Mouse (Mus musculus): ENCODE results near the gene Ccdc13. TPM values are rescaled to one million over a fixed set of nuclear protein-coding genes. Genes with fewer than 3 reads are reported as not detected.
A peak's percentile ranks its signal among the peaks of the same experiment; 100 is the strongest.

Ccdc13 gene
- polyA plus RNA-seq, 1 experiment from 2014 or later: 0.21 TPM

DNA sequence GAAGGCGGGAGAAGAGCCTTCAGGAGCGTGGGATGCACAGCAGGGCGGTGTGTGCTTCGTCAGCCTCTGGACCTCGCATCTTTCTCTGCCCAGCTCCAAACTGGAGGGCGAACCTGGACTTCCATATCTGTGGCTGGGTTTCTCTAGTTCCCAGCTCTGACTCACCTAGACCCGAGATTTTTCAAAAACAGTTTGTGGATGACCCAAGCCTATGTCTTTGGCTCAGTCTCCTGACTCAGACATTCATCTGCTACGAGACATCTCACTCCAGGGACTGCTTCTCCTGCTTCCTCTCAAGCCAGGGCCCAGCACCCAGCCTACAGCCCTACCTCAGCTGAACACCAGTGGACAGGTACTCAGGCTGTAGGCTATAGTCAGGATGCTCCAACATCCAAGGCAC lies 54.0 kb downstream of the Ccdc13 start:
- H3K27ac ChIP-seq: no peak overlapping the region
- WGBS: 79% methylated on average over 8 of the region's 8 CpGs
- no peak for DNase-seq (ENCODE audit: low spot score)
- no peaks in the 10 kb centered on the region for H3K9me3 ChIP-seq
- H3K4me1 ChIP-seq: no peaks in the 10 kb centered on the region
- peaks cover 56% of the 10 kb centered on the region for H3K27me3 ChIP-seq (ENCODE audit: insufficient read depth, poor library complexity, severe bottlenecking)
- no peak overlapping the region for H3K4me3 ChIP-seq
- no peaks in the 10 kb centered on the region for H3K36me3 ChIP-seq

GRCm38 (mm10) chr9:121784801-121785200 lies 54.5 kb downstream of the Ccdc13 start:
- no peaks in the 10 kb centered on the region for H3K9me3 ChIP-seq
- DNase-seq (ENCODE audit: low spot score): no peak

GRCm38 (mm10) chr9:121778066-121778624 lies 61.1 kb downstream of the Ccdc13 start:
- WGBS: 13% methylated on average over 54 of the region's 54 CpGs
- peak overlapping the region; percentile 58 for H3K4me3 ChIP-seq
- H3K36me3 ChIP-seq: no peaks in the 10 kb centered on the region
- peaks cover 21% of the 10 kb centered on the region for H3K4me1 ChIP-seq
- H3K27ac ChIP-seq: peak overlapping the region; percentile 36; the same call in 1 of the 2 replicates
- no peak for DNase-seq (ENCODE audit: low spot score)
- peaks cover 62% of the 10 kb centered on the region for H3K27me3 ChIP-seq (ENCODE audit: insufficient read depth, poor library complexity, severe bottlenecking)
- no peaks in the 10 kb centered on the region for H3K9me3 ChIP-seq

More at GRCm38 (mm10) chr9:121784801-121785200, 54.5 kb downstream of the Ccdc13 start:
- no peaks in the 10 kb centered on the region for H3K36me3 ChIP-seq
- H3K27ac ChIP-seq: no peak overlapping the region
- no peak overlapping the region for H3K4me3 ChIP-seq
- H3K27me3 ChIP-seq (ENCODE audit: insufficient read depth, poor library complexity, severe bottlenecking): peaks cover 56% of the 10 kb centered on the region
- 83% methylated on average over 12 of the region's 12 CpGs for WGBS
- no peaks in the 10 kb centered on the region for H3K4me1 ChIP-seq

DNA sequence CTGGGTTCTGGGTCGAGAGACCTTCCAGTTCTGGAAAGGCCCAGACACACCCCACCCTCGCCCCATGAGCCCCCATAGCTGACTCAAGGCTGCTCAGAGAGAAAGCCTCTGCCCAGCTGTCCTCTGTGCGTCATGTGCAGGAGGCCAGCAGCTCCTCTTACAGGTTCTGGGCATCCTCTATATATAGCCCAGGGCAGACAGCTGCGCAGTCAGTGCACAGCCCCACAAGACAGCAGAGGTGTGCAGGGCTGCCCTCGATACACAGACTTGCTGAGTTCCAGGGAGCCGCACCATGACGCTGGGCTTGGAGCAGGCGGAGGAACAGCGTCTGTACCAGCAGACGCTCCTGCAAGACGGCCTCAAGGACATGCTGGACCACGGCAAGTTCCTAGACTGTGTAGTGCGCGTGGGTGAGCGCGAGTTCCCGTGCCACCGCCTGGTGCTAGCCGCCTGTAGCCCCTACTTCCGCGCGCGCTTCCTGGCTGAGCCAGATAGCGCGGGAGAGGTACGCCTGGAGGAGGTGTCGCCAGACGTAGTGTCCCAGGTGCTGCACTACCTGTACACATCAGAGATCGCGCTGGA lies 61.7 kb downstream of the Ccdc13 start, which contains the start of gene Klhl40:
Gene Klhl40 (plus strand): TSS at position 124 of the 582 bp plus-strand sequence.
- no peak for DNase-seq (ENCODE audit: low spot score)
- Histone ChIP-seq H3K27ac (peak within 1 kb of the TSS; percentile 36; the same call in 1 of the 2 replicates), H3K27me3 (ENCODE audit: insufficient read depth, poor library complexity, severe bottlenecking) (peaks cover 62% of the 10 kb centered on the region), H3K4me3 (peak within 1 kb of the TSS; percentile 58), H3K9me3 (no peaks in the 10 kb centered on the region), H3K36me3 (no peaks in the 10 kb centered on the region), H3K4me1 (peaks cover 21% of the 10 kb centered on the region)
- 14% methylated on average over 30 of the region's 30 CpGs for WGBS

GRCm38 (mm10) chr9:121776511-121776910 lies 62.8 kb downstream of the Ccdc13 start:
- WGBS: 64% methylated on average over 7 of the region's 7 CpGs
- Histone ChIP-seq H3K36me3 (no peaks in the 10 kb centered on the region), H3K27ac (no peak overlapping the region), H3K9me3 (no peaks in the 10 kb centered on the region), H3K4me1 (peaks cover 21% of the 10 kb centered on the region), H3K27me3 (ENCODE audit: insufficient read depth, poor library complexity, severe bottlenecking) (peaks cover 59% of the 10 kb centered on the region), H3K4me3 (no peak overlapping the region)
- no peak for DNase-seq (ENCODE audit: low spot score)

- H3K9me3 ChIP-seq: no peaks in the 10 kb centered on the region
- H3K36me3 ChIP-seq: no peaks in the 10 kb centered on the region
- DNase-seq (ENCODE audit: low spot score): no peak
- H3K4me3 ChIP-seq: no peak overlapping the region
- H3K27me3 ChIP-seq (ENCODE audit: insufficient read depth, poor library complexity, severe bottlenecking): peaks cover 59% of the 10 kb centered on the region
- H3K4me1 ChIP-seq: peaks cover 21% of the 10 kb centered on the region
- 79% methylated on average over 10 of the region's 10 CpGs for WGBS
- H3K27ac ChIP-seq: no peak overlapping the region
These were observed 63.3 kb downstream of the Ccdc13 start for GRCm38 (mm10) chr9:121775951-121776350.

- Histone ChIP-seq H3K36me3 (peaks cover 16% of the 10 kb centered on the region), H3K27me3 (ENCODE audit: insufficient read depth, poor library complexity, severe bottlenecking) (peaks cover 24% of the 10 kb centered on the region), H3K4me3 (no peak overlapping the region), H3K27ac (no peak overlapping the region), H3K9me3 (no peaks in the 10 kb centered on the region), H3K4me1 (peaks cover 17% of the 10 kb centered on the region)
- no peak for DNase-seq (ENCODE audit: low spot score)
- WGBS: 71% methylated on average over 5 of the region's 5 CpGs
These were observed 66.8 kb downstream of the Ccdc13 start for GRCm38 (mm10) chr9:121772412-121772811.

- 90% methylated on average over 16 of the region's 16 CpGs for WGBS
- 0 out of 2 replicates have a peak overlapping the region, but pooled peaks have one; percentile 22 for H3K27ac ChIP-seq
- H3K36me3 ChIP-seq: peaks cover 74% of the 10 kb centered on the region
- H3K9me3 ChIP-seq: no peaks in the 10 kb centered on the region
- H3K4me3 ChIP-seq: no peak overlapping the region
- H3K4me1 ChIP-seq: peaks cover 28% of the 10 kb centered on the region
- no peak for DNase-seq (ENCODE audit: low spot score)
- H3K27me3 ChIP-seq (ENCODE audit: insufficient read depth, poor library complexity, severe bottlenecking): no peaks in the 10 kb centered on the region
These were observed 74.0 kb downstream of the Ccdc13 start for GRCm38 (mm10) chr9:121765166-121765855.

DNA sequence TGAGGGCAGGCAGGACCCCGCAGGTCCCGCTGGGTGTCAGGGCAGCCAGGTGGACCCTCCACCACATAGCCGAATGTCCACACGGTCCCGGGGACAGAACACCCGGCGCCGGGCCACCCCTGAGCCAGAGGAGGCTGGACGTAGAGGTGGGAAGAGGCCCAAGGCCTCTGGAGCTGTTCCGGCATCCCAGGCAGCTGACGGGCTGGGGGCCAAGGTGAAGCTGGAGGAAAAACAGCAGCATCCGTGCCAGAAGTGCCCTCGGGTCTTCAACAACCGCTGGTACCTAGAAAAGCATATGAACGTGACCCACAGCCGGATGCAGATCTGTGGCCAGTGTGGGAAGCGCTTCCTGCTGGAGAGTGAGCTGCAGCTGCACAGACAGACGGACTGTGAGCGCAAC lies 75.5 kb downstream of the Ccdc13 start:
- no peaks in the 10 kb centered on the region for H3K9me3 ChIP-seq
- peaks cover 37% of the 10 kb centered on the region for H3K4me1 ChIP-seq
- H3K27ac ChIP-seq: no peak overlapping the region
- no peak for DNase-seq (ENCODE audit: low spot score)
- H3K36me3 ChIP-seq: peaks cover 71% of the 10 kb centered on the region
- H3K4me3 ChIP-seq: no peak overlapping the region
- H3K27me3 ChIP-seq (ENCODE audit: insufficient read depth, poor library complexity, severe bottlenecking): no peaks in the 10 kb centered on the region
- 89% methylated on average over 19 of the region's 19 CpGs for WGBS

- peaks cover 61% of the 10 kb centered on the region for H3K36me3 ChIP-seq
- no peaks in the 10 kb centered on the region for H3K27me3 ChIP-seq (ENCODE audit: insufficient read depth, poor library complexity, severe bottlenecking)
- DNase-seq (ENCODE audit: low spot score): no peak
- H3K4me3 ChIP-seq: no peak overlapping the region
- peaks cover 42% of the 10 kb centered on the region for H3K4me1 ChIP-seq
- WGBS: 88% methylated on average over 25 of the region's 25 CpGs
- no peak overlapping the region for H3K27ac ChIP-seq
- H3K9me3 ChIP-seq: no peaks in the 10 kb centered on the region
These were observed 76.5 kb downstream of the Ccdc13 start for GRCm38 (mm10) chr9:121762761-121763160.

DNA sequence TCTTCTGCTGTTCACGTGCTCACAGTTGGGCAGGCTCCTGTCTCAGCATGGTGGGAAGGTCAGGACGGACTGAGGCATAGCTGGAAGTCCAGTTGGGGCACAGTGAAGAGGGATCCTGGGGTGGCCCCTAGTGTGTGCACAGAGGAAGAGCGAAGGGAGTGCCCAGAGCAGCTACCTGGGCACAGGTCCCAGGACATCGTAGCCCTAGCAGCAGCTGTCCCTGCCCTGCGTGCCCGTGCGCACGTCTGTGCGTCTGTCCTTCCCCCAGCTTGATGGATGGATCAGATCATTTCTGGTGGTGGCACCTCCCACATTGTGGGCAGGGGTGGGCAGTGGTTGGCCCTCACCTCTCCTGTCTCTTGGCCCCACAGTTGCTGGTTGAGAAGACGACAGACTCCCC lies 77.0 kb downstream of the Ccdc13 start:
- DNase-seq (ENCODE audit: low spot score): no peak
- Histone ChIP-seq H3K36me3 (peaks cover 58% of the 10 kb centered on the region), H3K27ac (0 out of 2 replicates have a peak overlapping the region, but pooled peaks have one; percentile 97), H3K4me3 (0 out of 2 replicates have a peak overlapping the region, but pooled peaks have one; percentile 12), H3K4me1 (peaks cover 44% of the 10 kb centered on the region), H3K9me3 (no peaks in the 10 kb centered on the region), H3K27me3 (ENCODE audit: insufficient read depth, poor library complexity, severe bottlenecking) (no peaks in the 10 kb centered on the region)
- WGBS: 88% methylated on average over 10 of the region's 10 CpGs

- Histone ChIP-seq H3K4me1 (peaks cover 44% of the 10 kb centered on the region), H3K36me3 (peaks cover 55% of the 10 kb centered on the region), H3K27me3 (ENCODE audit: insufficient read depth, poor library complexity, severe bottlenecking) (no peaks in the 10 kb centered on the region), H3K9me3 (no peaks in the 10 kb centered on the region), H3K27ac (peak overlapping the region; percentile 97), H3K4me3 (0 out of 2 replicates have a peak overlapping the region, but pooled peaks have one; percentile 12)
- WGBS: 67% methylated on average over 8 of the region's 8 CpGs
- no peak for DNase-seq (ENCODE audit: low spot score)
These were observed 77.5 kb downstream of the Ccdc13 start for GRCm38 (mm10) chr9:121761787-121762186.

DNA sequence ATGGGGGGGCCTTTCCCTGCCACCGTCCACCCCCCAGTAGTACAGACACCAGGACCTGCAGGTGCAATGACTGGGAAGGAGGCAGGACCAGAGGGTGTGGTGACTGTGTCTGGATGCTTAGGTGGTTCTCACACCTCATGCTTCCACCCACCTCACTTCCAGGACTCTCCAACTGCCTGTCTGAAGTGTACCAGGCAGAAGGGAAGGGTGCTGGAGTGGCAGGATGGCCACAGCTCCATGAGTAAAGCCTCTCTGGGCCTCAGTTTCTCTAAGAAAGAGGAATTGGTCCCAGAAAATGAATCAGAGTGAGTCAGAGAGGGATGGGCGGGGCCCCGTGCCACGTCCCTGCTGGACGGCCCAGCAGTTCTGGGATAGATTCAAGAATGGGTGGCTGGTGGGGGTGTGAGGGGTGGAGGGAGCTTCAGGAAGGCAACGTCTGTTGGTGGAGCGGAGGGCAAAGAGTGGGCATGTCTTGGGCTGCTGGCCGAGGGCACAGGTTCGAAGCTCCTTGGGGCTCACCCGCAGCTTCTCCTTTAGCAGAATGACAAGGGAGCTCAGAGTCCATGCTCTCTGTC lies 78.1 kb downstream of the Ccdc13 start:
- DNase-seq (ENCODE audit: low spot score): peak; percentile 75
- peaks cover 44% of the 10 kb centered on the region for H3K4me1 ChIP-seq
- H3K9me3 ChIP-seq: no peaks in the 10 kb centered on the region
- H3K27ac ChIP-seq: peak overlapping the region; percentile 97
- 69% methylated on average over 10 of the region's 10 CpGs for WGBS
- H3K27me3 ChIP-seq (ENCODE audit: insufficient read depth, poor library complexity, severe bottlenecking): no peaks in the 10 kb centered on the region
- H3K4me3 ChIP-seq: peak overlapping the region; percentile 82
- H3K36me3 ChIP-seq: peaks cover 53% of the 10 kb centered on the region

Data from heart, embryonic 10.5 days (tissue).